Mouse (Mus musculus): ENCODE measurements around the gene Olfr1465. TPM values are rescaled to one million over a fixed set of nuclear protein-coding genes. Genes with fewer than 3 reads are reported as not detected.

Gene Olfr1465
- not detected in 2 replicates for polyA plus RNA-seq (2015; fragmentation: Nextera tagmentation; extraction: Ambion mirVana)

GRCm38 (mm10) chr19:13315441-13315840 is at the start of gene Olfr1465:
Gene Olfr1465, minus strand, starts transcription at chr19:13315541.
- no peaks in the 10 kb centered on the region for H3K36me3 ChIP-seq (ENCODE audit: control insufficient read depth, insufficient read depth)
- no peak within 1 kb of the TSS for H3K9ac ChIP-seq (replicated peaks; ENCODE audit: low read depth, low read length)
- no peak within 1 kb of the TSS for H3K27ac ChIP-seq (ENCODE audit: low read length)
- no peaks in the 10 kb centered on the region; the same call in 1 of the 2 replicates for H3K9me3 ChIP-seq (ENCODE audit: control insufficient read depth, low read length)
- H3K4me1 ChIP-seq (replicated peaks; ENCODE audit: control insufficient read depth, insufficient read depth, low read length): no peaks in the 10 kb centered on the region
- ATAC-seq: no peak
- H3K27me3 ChIP-seq (replicated peaks; ENCODE audit: control insufficient read depth, insufficient read depth, low read length): no peaks in the 10 kb centered on the region
- H3K4me2 ChIP-seq (ENCODE audit: low read length): no peak within 1 kb of the TSS
- H3K4me3 ChIP-seq (replicated peaks; ENCODE audit: low read length): no peak within 1 kb of the TSS

GRCm38 (mm10) chr19:13361936-13362335 is 46.6 kb upstream of the Olfr1465 start, which contains the start of gene Olfr1467:
Gene Olfr1467, plus strand, starts transcription at chr19:13362236.
- ATAC-seq: no peak
- no peak within 1 kb of the TSS for H3K4me3 ChIP-seq (replicated peaks; ENCODE audit: low read length)
- no peak within 1 kb of the TSS for H3K9ac ChIP-seq (replicated peaks; ENCODE audit: low read depth, low read length)
- H3K9me3 ChIP-seq (ENCODE audit: control insufficient read depth, low read length): no peaks in the 10 kb centered on the region
- 72% methylated on average over 2 of the region's 2 CpGs for WGBS
- H3K27ac ChIP-seq (ENCODE audit: low read length): no peak within 1 kb of the TSS
- no peaks in the 10 kb centered on the region for H3K27me3 ChIP-seq (replicated peaks; ENCODE audit: control insufficient read depth, insufficient read depth, low read length)
- no peaks in the 10 kb centered on the region for H3K4me1 ChIP-seq (replicated peaks; ENCODE audit: control insufficient read depth, insufficient read depth, low read length)
- no peak within 1 kb of the TSS for H3K4me2 ChIP-seq (ENCODE audit: low read length)
- no peaks in the 10 kb centered on the region for H3K36me3 ChIP-seq (ENCODE audit: control insufficient read depth, insufficient read depth)

GRCm38 (mm10) chr19:13338562-13338961 is 23.2 kb upstream of the Olfr1465 start, which contains the start of gene Olfr1466:
Gene Olfr1466, plus strand, starts transcription at chr19:13338862.
- Histone ChIP-seq H3K27me3 (replicated peaks; ENCODE audit: control insufficient read depth, insufficient read depth, low read length) (no peaks in the 10 kb centered on the region), H3K9ac (replicated peaks; ENCODE audit: low read depth, low read length) (no peak within 1 kb of the TSS), H3K4me1 (replicated peaks; ENCODE audit: control insufficient read depth, insufficient read depth, low read length) (no peaks in the 10 kb centered on the region), H3K36me3 (ENCODE audit: control insufficient read depth, insufficient read depth) (no peaks in the 10 kb centered on the region), H3K4me2 (ENCODE audit: low read length) (no peak within 1 kb of the TSS), H3K27ac (ENCODE audit: low read length) (no peak within 1 kb of the TSS), H3K4me3 (replicated peaks; ENCODE audit: low read length) (no peak within 1 kb of the TSS), H3K9me3 (ENCODE audit: control insufficient read depth, low read length) (peaks cover 3% of the 10 kb centered on the region; the same call in 1 of the 2 replicates)
- ATAC-seq: no peak
- 88% methylated on average over 2 of the region's 2 CpGs for WGBS

Other genes with a start within 250 kb of the Olfr1465 start
- not detected in 2 replicates for gene Olfr1457, start 217.7 kb downstream of the Olfr1465 start, polyA plus RNA-seq (2015; fragmentation: Nextera tagmentation; extraction: Ambion mirVana)
- not detected in 2 replicates for gene Olfr1458, start 208.8 kb downstream of the Olfr1465 start, polyA plus RNA-seq (2015; fragmentation: Nextera tagmentation; extraction: Ambion mirVana)
- gene Olfr1459, start 166.0 kb downstream of the Olfr1465 start, polyA plus RNA-seq (2015; fragmentation: Nextera tagmentation; extraction: Ambion mirVana): 0.03 TPM in 1 of 2 replicates, not detected in the other
- gene Olfr1461, start 152.5 kb downstream of the Olfr1465 start, polyA plus RNA-seq (2015; fragmentation: Nextera tagmentation; extraction: Ambion mirVana): not detected in 2 replicates
- gene Olfr1462, start 129.8 kb downstream of the Olfr1465 start, polyA plus RNA-seq (2015; fragmentation: Nextera tagmentation; extraction: Ambion mirVana): not detected in 2 replicates
- not detected in 2 replicates for gene Olfr1463, start 84.2 kb downstream of the Olfr1465 start, polyA plus RNA-seq (2015; fragmentation: Nextera tagmentation; extraction: Ambion mirVana)
- not detected in 2 replicates for gene Olfr1466, start 23.3 kb upstream of the Olfr1465 start, polyA plus RNA-seq (2015; fragmentation: Nextera tagmentation; extraction: Ambion mirVana)
- gene Olfr1467, start 46.7 kb upstream of the Olfr1465 start, polyA plus RNA-seq (2015; fragmentation: Nextera tagmentation; extraction: Ambion mirVana): not detected in 2 replicates
- not detected in 2 replicates for gene Olfr1469, start 92.3 kb upstream of the Olfr1465 start, polyA plus RNA-seq (2015; fragmentation: Nextera tagmentation; extraction: Ambion mirVana)
- not detected in 2 replicates for gene Olfr1471, start 127.9 kb upstream of the Olfr1465 start, polyA plus RNA-seq (2015; fragmentation: Nextera tagmentation; extraction: Ambion mirVana)
- not detected in 2 replicates for gene Olfr1472, start 140.5 kb upstream of the Olfr1465 start, polyA plus RNA-seq (2015; fragmentation: Nextera tagmentation; extraction: Ambion mirVana)
- gene Olfr1474, start 154.0 kb upstream of the Olfr1465 start, polyA plus RNA-seq (2015; fragmentation: Nextera tagmentation; extraction: Ambion mirVana): not detected in 2 replicates
- not detected in 2 replicates for gene Olfr1475, start 164.7 kb upstream of the Olfr1465 start, polyA plus RNA-seq (2015; fragmentation: Nextera tagmentation; extraction: Ambion mirVana)
- gene Olfr1477, start 185.0 kb upstream of the Olfr1465 start, polyA plus RNA-seq (2015; fragmentation: Nextera tagmentation; extraction: Ambion mirVana): not detected in 2 replicates
- gene Olfr1480, start 212.4 kb upstream of the Olfr1465 start, polyA plus RNA-seq (2015; fragmentation: Nextera tagmentation; extraction: Ambion mirVana): not detected in 2 replicates